Mouse (Mus musculus): ENCODE results near the gene Taar8b.

DNA sequence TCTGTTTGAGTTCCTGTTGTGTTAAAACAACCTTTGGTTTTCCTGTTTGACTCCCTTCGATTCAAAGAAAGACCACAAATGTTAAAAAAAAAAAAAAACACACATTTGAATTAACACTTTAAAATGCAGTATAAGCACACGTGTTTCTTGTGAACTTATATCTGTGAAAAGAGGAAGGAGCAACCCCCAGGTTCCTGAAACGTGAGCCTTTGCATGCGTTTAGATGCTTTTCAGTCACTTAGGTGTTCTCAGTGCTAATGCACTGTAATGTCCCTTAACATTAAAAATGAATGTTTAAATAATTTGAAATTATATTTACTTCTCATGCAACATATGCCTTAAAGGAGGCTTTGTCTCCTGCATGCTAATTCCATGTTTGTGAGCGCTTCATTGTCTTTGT lies 15.7 kb upstream of the Taar8b start:
- no peak for TF ChIP-seq CTCF (conservative IDR thresholded peaks at IDR 0.05; ENCODE audit: low read length)
- no peak for TF ChIP-seq NANOG (IDR thresholded peaks at IDR 0.05; ENCODE audit: borderline replicate concordance, low read length)
- TF ChIP-seq POU5F1 (IDR thresholded peaks at IDR 0.05; ENCODE audit: borderline replicate concordance, low read length), result no peak
